Mouse (Mus musculus): Measurements from ENCODE around the gene Taz.

- TF ChIP-seq CTCF (IDR thresholded peaks at IDR 0.05; ENCODE audit: low read depth, low read length): no peak
- no peak for TF ChIP-seq POLR2A (IDR thresholded peaks at IDR 0.05; ENCODE audit: insufficient read depth, low read length)
- no peak for TF ChIP-seq EP300 (IDR thresholded peaks at IDR 0.05; ENCODE audit: insufficient read depth, low read depth, low read length)
Observed at GRCm38 (mm10) chrX:74330166-74330930, 48.6 kb downstream of the Taz start.
